Mouse (Mus musculus) heart, postnatal 4 days (tissue): ENCODE measurements around the gene Utrn. TPM values are rescaled to one million over a fixed set of nuclear protein-coding genes. Genes with fewer than 3 reads are reported as not detected.
"Not testable (repeated sequence)": the region's sequence is repeated elsewhere in the genome, so short reads cannot be mapped to it uniquely, and the experiment has no call there.

Experiments used
- DNase-seq: peaks from one replicate; pipeline ENCODE4 v3.0.0; 2021
- total RNA-seq, 2 experiments: library from RNA; stranded (reverse); gene quantifications; 2 replicates each; pipeline ENCODE4 v1.2.3; 2021

The Utrn gene
- total RNA-seq, 2 experiments from 2014 or later: 95.0 to 104 TPM

DNA sequence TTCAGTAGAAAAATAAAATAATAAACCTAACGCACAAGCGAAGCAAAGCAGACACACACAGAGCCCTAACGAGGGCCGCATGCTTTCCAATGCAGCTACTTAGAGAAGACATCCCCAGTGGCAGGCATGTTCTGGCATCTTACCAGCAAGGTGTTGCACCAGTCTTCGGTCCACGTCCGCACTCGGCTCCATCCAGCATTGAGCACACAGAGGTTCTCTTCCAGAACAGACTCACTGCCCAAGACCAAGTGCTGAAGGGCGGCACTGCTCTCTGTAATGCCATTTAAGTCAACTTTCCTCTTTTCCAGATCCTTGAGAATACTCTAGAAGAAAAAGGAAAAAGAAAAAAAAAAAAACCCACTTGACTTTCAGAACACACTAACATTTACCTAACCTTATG, 197.6 kb downstream of the Utrn start:
- no peak for DNase-seq

DNA sequence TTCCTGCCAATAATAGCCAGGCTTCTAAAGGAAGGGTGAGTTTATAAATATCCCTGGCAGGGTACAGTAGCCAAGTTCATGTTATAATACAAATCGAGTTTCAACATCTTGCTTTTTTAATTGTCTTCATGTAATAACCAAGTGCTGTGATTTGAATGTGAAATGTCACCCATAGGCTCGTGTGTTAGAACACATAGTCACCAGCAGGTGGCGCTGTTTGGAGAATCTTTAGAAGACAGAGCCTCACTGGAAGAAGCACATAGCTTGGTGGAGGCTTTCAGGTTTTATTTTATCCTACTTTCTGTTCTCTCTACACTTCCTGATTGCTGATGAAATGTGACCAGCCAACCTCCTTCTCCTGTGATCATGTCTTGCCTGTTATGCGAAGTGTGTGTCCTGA, 207.1 kb downstream of the Utrn start:
- DNase-seq: no peak

DNA sequence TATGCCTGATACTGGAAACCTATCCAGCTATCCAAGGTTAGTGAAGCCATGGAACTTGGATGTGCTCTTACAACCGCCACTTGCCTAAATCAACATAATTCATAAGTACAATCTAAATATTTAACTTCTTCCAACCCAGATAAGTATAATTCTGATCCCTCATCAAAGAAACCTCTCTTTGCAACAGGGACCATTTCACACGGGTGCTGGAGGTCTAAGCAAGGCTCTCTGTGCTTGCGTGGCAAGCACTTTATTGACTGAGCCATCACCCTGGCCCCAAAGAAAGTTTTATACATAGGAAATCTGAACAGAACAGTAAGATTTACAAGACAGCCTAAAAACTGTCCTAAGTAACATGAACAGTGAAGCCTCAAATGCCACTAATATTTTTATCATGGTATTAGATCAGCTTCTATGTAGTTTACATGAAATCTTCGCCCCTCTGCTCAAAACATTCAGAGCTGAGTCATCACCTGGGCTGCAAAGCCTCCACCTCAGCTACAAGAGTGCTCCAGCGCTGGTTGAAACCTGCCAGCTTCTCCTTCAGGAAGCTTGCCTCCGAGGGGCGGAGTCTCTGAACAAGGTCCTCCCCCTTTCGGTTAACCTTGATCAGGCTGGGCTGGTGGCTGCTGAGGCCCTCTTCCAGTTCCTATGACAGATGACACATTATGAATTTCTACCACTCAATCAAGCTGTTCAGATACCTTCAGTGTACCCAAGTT, 211.0 kb downstream of the Utrn start:
- DNase-seq: no peak

DNA sequence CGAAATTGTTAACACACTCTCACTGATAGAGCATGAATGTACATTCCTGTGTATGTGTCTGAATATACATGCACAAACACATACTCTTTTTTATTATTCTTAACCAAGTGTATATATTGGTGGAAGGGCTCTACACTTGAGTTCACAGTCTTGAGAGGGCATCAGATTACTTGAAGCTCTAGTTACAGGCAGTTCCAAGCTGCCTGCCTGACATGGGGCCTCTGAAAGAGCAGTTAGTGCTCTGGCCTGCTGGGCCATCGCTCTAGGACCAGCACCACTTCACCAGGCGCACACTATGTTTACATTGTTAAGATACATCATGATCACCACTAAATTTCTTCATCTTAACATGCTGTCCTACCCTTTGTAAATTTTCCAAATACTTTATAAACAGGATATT, 216.2 kb downstream of the Utrn start:
- no peak for DNase-seq

DNA sequence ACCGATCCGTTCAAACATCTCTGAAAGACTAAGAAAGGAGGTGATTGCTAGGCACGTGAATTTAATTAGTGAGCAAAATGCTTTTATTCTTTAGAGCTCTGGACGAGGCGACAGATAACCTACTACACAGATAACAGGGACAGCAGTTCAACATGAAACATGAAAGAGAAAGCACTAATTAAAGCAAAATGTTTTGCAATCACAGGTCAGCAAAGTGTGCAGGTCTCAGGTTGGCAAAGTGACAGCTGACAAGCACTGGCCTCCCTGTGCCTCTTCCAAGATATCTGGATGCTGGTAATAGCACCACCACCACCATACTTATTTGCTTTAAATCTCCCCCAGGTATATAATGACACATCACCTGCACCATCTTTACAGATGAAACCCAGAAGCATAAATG, 223.0 kb downstream of the Utrn start:
- DNase-seq: no peak

DNA sequence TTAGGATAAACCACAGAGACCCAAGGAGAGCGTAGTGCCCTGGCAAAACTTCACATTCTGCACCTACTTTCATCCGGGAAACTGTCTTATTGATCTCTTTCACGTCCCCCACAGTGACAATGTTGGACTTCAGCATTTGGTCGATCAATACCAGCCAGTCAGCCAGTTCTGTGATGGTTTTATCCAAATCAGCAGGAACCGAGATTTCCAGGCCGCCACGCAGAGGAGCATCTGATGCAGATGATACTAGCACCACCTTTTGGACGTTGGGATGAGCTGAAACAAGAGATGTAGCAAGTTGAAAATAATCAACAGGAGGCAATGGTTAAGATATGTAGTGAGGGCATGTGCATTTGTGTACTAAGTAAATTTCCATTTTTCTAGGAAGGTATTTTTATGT, 225.8 kb downstream of the Utrn start:
- DNase-seq: no peak

DNA sequence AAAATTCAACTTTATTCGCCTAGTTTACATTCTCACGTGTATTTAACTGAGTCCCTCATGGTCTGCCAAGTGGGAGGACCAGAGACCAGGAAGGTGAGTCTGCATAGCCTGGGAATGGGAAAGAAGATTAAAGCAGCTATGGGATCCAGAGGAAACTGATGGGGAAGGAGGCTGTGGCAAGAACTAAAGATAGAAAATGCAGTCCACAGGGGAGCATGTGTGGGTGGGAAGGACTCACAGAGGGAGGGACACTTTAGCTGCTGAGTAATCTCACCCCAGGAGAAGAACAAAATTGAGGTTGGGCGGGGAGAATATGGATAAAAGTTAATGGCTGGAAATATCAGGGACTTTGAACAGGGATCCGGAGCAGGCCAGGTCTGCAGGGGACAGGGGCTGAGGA, 229.5 kb downstream of the Utrn start:
- no peak for DNase-seq

DNA sequence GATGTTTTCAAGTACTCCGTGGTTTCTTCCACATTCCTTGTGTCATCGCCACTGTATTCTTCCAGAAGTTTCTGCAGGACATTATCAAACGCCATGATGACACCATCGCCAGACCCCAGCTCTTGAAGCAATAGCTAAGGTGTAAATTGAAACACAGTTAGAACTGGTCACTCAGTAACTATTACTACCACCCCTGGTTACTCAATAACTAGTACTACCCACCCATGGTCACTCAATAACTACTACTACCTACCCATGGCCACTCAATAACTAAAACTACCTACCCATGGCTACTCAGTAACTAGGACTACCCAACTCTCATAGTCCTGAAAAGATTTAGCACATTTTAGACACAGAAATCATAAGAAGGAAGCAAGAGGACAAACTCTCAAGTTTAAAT, 235.2 kb downstream of the Utrn start:
- no peak for DNase-seq

DNA sequence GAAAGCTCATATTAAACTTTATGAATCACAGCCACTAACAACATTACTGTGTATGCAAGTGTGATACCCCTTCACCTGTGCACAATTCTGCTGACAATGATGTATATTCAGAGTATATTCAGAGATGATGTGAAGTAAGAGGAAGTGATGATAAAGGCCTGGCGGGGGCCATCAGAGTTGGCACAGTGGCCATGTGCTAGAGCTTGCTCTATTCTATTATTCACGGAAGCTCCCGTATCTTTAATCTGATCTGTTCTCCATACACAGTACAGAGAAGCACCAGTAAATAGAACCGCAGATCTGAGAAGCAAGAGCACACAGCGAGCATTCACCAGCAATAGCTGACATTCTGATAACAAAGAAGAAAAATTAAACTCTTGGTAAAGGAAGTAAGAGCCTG, 238.2 kb downstream of the Utrn start:
- DNase-seq: no peak

DNA sequence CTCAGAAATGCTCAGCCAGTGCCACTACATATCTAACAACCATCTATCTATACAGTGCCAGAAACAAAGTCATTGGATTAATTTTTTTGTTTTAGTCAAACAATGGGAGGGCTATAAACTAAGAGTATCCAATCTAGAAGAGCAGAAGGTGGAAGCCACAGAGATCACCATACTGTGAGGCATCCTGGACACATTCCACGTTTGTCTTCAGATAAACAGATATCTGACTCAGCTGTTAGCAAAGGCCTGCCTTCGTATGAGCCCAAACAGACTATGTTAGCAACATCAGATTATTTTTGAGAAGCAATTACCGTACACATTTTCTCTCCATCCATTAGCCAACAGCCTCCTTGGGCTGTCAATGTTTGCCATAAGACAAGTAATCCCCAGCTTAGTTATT, 250.8 kb downstream of the Utrn start:
- DNase-seq: no peak

DNA sequence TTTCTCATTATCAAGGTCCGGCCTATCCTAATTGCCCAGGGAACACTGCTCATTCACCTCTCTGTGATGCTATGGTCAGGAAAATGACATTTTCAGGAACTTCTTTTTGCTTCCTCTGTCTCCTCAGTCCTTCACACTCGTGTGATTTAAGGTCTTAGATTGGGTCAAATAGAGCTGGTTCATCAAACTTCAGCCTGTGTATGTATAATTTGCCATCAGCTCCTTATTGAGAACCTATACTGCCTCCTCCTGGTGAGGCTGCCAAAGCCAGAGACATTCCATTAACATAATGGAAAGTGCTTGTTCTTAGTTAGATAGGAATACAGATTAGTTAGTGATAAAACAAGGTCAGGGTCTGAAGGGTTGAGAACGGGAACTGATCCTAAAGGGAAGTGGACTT, 253.4 kb downstream of the Utrn start:
- no peak for DNase-seq

DNA sequence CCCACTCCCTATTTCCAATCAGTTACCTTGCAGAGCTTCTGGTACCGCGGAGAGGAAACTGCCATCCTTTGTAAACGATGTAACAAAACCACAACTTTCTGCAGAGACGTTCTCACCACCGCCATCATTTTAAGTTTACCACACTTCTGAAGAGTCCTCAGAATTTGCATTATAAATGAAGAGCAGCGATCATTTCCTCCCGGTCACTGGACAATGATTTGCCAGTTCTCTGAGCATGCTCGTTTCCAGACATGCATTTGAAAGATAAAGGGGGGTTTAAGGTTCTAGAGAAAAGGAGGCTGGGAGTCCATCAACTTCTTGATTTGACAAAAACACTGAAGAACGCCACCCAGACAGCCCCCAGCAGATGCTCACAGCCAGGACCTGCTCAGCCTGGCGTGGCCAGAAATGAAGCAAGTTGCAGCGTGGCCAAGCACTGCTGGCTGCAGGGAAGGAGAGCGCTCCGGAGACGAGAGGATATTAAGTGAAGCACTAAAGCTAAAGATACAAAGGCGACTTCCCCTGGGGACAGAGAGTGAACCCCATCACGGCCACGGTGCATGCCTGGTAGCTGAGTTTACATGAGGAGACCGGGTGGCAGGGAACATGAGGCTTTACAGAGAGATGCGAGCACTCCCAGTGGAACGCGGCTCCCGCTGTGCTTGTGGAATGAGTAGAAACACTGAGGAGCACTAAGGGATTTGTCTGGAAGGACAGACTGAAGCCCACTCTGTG, 254.5 kb downstream of the Utrn start:
- DNase-seq: no peak

DNA sequence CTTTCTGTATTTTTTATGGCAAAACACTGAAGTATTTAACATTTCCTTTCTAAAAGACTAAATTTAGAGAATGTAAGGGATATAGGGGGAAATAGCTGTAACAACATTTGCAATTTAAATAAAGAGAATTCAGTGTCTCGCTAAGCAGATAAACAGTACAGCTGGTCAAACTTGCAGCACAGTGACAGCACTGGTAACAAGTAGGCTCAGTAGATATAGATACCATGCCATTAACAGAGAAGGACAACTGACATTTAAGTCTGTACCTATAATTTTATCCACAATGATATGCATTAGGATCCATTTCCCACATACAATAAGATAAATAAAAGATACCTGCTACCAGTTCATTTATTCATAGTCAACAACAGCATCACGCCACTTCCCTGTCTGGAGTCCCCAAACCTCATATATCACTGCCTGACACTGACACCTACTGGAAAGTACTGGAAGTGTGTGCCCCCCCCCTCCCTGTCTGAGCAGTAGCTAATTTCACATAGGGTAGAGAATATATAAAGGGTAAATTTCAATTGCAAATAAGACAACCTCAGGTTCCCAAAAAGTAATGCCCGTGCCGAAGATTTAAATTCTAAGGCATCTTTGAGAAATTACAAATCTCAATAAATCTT, 256.8 kb downstream of the Utrn start:
- DNase-seq: peak; percentile 50

DNA sequence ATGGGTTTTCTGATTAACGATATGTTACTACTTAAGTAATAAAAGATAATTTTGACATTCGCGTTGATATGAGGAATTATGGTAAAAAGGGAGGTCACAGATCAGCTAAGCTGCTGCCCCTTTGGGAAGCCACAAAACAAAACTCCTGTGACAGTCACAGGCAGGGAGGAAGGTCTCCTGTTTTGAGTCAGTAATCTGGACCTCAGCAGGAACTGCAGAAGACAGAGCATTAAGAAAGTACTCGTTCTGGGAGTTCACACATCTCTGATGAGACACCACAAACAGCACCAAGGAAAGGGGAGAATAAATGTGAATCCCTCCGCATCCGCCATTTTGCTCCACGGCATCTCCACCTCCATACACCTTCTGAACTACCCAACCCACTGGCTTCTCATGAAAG, 259.3 kb downstream of the Utrn start:
- DNase-seq: no peak

DNA sequence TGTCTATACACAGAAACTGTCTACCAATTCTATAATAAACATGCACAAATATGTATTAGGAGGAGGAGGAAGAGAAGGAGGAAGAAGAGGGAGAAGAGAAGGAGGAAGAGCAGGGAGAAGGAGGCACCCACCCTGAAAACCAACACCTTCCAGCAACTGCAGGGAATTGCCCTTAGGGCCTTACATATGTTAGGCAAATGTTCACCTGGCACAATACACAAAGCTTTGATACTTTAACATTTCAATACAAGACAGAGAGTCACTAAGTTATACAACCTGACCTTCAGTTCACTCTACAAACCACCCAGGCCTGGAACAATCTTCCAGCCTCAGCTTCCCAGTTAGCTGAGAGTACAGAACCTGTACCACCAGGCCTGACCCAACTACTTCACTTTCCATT, 260.5 kb downstream of the Utrn start:
- no peak for DNase-seq

DNA sequence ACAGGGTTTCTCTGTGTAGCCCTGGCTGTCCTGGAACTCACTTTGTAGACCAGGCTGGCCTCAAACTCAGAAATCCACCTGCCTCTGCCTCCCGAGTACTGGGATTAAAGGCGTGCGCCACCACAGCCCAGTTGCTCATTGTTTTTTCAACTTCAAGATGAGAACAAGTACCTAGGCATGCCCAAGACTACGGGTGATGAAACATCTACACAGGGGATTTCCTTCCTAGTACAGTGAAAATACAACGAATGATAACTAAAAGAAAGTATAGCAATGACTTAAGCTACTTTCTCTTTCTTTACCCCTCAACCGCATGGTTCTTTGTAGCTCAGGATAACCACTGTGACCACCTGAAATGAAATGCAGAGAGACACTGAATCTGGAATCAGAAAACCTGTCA, 262.0 kb downstream of the Utrn start:
- not testable (repeated sequence) for DNase-seq

DNA sequence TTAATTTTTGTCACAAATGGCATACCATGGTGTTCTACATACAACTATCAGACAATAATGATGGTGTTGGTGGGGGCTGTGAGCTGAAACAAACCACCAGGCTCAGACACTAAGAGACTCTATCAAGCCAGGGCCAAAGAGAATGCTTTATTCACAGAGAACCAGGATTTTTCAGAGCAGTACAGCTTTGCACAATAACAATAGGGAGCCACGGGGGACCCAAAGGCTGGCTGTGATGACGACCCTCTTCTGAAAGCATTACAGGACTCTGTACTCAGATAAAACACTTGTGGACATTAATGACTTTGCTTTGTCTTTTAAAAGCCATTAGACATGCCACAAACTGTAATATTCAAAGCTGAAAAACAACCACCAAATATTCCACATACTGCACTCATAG, 273.8 kb downstream of the Utrn start:
- no peak for DNase-seq

DNA sequence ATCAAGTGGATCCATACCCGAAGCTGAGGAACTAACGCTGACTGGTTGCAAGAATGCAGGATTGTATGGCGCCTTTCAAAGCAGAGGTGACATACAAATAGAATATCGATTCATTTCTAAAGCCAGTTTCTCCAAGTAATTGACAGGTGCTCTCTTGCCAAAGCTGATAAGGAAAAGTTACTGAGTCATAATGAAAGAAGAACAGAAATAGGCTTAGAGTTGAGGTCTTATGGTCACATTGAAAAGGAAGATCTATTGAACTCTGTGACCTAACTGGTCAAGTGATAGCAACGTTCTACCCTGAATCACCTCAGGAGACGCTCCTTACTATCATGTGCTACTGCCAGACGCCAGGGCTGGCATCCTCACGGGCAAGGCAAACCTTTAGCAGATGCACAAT, 274.2 kb downstream of the Utrn start:
- no peak for DNase-seq

DNA sequence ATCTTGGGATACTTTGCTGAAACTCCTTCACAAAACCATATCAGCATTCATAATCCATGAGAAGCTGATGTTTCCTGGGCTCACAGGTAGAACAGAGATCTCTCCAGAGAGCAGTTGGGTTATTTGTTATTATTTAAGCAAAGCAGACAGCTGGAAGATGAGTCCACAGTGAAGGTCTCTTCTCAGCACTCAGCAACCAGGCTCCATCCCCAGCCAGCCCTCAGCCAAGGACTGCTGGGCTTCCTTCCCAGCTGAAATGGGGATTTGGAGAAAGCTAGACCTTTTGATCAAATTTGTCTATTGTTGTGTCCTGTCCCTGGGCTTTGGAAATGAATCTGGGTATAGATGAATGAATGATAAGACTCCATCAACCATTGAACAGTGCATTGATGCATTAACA, 276.1 kb downstream of the Utrn start:
- DNase-seq: no peak

DNA sequence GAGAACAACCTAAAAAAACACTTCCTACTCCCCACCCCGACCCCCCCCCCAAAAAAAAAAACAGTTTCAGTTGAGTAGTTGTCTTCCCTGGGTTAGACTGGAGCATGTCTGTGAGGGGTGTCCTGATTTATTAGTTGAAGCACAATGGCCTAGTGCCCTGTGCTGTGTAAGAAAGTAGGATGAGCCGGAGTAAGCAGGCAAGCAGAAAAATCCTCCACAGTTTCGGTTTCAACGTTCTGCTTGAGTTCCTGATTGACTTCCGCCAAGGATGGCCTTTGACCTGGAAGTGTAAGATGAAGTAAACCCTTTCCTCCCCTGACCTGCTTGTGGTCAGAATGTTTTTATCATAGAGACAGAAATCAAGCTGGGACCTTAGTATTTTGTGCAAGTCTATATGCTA, 277.2 kb downstream of the Utrn start:
- DNase-seq: no peak

DNA sequence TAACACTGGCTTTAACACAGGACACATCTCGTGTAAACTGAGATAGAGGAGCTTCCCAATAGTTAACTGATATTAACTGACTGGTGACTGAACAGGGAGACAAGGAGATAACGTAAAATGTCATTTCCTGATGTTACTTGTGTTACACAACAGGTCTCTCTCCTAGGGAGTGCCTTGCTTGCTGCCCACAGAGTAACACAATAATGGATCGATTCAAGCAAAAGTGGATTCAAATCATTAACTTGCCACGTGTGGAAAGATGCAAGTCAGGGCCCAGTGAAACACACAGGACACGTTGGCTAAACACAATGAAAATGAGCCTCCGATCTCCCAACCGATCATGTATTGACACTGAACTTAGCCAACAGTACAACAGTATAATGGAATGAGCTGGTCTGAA, 281.1 kb downstream of the Utrn start:
- DNase-seq: no peak

DNA sequence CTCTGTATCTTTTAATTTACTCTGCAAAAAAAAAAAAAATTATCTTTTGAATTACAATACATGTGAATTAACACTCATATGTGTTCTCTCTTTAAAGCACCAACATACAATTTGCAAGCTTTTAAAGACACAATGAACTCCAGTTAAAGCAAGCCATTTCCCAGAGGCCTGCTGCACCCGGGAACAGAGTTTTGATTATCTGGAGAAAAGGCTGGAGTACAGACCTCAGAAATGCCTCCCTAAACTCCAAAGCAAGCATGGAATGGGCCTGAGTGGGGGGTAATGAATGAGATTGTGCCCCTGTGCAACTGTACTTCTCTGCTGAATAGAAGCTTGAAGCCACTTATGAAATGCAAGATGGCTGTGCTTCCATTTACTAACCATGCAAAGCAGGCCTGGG, 281.8 kb downstream of the Utrn start:
- DNase-seq: no peak

DNA sequence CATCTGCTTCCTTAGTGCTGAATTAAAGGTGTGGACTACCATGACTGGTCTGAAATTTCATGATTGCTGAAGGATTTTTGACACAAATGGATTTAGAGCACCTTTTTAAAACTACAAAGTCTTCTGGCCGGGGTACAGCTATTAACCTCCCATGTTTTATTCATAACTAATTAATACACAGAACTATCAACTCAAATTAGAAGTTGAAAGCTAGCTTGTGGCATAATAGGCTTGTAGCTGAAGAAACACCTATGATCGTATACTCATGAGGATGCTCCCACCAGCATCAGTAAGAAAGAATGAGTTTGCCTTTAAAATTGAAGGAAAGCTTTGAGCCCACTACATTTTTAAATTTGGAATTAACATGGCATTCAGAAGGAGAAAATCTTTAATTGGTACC, 282.3 kb downstream of the Utrn start:
- no peak for DNase-seq

DNA sequence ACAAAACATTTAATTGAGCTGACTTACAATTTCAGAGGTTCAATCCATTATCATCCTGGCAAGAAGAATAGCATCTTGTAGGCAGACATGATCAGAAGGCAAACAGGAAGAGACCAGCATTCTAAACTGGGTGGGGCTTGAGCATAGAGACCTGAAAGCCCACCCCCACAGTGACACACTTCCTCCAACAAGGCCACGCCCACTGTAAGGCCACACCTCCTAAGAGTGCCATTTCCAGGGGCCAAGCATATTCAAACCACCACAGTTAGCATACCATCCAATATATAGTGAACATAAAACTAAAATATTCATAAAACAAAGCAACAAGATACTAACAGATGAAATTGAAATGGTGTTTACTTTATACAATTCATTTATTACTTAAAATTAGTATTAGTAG, 283.0 kb downstream of the Utrn start:
- DNase-seq: no peak
